Mouse (Mus musculus): ENCODE measurements around the gene Gm5414.

Gm5414 gene

DNA sequence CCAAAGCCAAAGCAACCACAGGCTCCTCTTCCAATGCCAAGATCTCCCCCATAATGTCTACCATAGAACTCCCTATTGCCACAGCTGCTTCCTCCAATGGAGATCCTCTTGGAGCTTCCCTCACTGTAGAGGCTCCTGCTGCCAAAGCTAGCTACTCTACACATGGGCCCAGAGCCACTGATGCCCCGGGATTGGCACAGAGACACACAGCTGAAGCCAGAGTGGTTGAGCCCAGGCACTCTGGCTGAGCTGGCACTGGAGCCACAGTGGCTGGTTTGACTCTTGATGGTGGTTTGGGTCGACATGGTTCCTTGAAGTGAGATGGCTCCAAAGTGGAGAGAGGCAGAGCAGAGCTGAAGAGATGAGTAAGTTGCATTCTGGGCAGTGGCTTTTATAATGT lies at the start of gene Gm5414:
Gm5414 (minus strand) TSS at position 305 of the 400 bp plus-strand sequence.
- DNase-seq (ENCODE audit: low spot score in 2 of 2) = no peak

DNA sequence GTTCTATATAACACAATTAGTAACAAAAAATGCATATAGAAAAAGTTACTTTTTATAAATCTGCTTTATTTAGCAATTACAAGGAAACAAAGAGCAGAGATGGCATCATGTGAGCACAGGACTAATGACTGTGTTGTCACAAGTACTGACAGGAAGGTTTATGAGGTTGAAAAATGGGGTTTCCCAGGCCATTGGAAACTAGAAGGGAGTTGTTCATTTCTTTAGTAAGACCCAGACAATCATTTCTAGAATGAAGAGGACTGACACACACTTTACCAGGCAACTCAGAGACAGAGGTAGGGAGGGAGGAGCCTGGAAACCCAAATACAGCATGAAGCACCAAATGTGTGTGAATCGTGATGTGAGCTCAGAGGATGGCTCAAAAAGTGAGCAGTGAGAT lies 48.0 kb upstream of the Gm5414 start:
- no peak for DNase-seq (ENCODE audit: low spot score in 2 of 2)

DNA sequence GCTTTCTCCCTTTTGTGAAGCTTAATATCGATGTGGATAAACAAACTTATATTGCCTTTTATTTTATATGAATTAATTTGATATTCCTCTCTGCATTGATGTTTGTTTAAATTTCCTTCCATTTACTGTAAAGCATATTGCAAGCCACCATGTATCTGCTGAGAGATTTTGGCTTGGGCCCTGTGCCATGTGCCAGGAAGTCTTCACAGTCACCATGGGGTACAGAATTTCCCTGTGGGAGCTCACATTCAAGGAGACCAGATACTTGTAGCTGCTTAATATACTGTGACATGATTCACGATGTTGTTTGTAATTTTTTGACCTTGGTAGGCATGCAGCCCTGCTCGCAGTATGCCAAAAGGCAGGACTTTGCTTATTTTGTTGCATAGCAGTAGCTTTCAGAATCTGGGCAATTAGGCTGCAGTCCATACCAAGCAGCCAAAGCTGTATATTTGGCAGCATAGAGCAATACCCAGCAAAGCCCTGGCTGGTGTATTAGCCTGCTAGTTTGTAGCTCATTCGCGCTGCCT lies 24.8 kb upstream of the Gm5414 start:
- DNase-seq (ENCODE audit: low spot score in 2 of 2) = no peak

DNA sequence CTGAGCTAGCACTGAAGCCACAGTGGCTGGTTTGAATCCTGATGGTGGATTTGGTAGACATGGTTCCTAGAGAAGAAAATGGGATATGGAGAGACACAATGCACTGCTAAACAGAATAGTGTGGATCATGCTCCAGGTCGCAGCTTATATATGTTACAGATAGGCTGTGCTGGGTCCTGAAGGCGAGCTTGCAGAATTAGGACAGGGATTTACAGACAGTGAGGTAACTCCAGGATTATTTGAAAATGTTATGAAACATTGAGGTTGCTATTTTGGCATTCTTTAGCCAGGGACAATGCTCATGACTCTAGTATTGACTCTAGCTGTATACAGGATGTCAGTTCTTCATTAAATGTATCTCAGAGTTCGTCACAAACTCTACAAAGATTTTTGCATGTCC lies 19.3 kb upstream of the Gm5414 start, which contains the start of gene Gm5478:
Gm5478 (minus strand) TSS at position 101 of the 400 bp plus-strand sequence.
- no peak for DNase-seq (ENCODE audit: low spot score in 2 of 2)

DNA sequence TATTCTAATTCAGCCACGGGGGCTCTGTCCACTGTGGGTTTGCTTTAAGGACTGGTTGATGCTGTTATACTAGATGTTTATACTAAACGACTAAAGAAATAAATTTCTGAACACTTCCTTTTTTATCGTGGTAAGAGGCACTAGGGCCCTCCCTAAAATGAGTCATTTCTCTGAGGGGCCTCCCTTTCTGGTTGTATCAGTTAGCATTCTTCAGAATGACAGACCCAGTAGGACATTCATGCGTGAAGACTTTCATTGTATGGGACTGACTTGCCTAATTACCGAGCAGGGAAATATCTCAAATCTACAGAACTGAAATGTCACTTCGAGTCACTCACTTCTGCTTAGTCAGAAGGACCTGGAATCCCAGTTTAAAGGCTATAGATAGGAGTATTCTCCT lies 28.9 kb downstream of the Gm5414 start:
- no peak for DNase-seq (ENCODE audit: low spot score in 2 of 2)

DNA sequence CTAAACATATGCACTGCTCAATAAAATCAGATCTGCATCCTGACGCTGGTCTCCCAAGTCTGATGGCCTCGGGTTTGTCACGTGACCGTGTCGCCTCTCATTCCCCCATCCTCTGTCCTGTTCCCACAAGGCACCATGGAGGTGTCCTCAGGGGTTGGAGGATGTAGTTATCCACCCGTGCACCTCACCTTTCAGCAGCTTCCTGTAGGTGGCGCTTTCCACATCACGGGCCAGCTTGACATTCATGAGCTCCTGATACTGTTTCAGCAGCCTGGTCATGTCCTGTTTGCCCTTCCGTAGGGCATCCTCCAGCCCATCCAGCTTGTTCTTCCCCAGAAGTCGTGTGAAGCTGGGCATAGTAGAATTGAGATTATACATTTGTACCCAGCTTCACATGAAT lies 39.8 kb downstream of the Gm5414 start:
- DNase-seq (ENCODE audit: low spot score in 2 of 2) = no peak

DNA sequence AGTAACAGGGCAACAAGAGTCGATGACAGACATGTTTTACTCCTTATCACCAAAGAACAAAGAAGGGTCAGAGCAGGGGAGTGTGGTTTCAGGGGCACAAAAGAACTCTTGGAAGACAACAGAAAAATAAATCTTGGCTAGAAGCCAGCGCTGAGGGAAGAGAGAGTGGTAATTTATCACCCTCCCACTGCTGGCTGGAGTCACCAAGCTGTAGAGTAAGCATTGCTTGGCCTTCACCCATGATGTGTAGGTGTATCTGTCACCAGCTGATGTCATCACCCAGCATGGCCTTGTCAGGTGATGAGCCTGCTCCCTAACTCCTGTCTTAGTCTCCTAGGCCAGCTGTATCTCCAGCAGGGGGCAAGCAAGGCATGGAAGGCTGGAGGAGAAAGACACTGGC lies 43.5 kb downstream of the Gm5414 start:
- no peak for DNase-seq (ENCODE audit: low spot score in 2 of 2)

DNA sequence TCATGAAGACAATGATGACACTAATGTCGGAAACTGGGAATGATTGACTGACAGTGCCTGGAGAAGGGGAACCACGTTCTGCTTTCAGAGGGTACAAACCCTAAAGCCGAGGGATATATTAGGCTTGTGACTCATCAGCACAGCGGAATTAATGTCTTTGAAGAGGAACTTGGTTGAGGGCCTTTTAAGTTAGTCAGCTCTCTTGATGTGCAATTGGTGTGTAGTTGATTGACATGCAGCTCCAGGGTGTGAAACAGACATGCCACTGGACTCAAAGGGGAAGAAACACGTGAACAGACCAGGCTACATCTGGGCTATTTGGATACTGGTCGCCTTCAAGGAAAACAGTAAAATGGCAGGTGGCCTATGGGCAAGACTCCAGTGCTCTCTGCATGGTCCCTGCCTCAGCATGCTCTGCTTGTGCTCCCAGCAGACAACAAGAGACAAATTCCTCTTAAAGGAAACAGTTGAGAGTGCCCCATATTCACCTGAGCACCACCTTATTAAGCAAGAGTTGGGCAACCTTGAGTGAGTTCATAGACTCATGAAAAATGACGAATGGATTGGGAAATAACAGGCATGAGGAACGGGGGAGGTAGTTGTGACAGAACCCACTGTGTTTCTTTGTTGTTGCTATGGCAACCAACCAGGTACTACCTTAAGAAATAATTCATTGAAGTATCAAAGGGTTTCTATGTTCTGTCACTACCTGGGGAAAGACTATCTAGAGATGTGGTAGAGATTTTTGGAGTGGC lies 44.6 kb downstream of the Gm5414 start:
- no peak for DNase-seq (ENCODE audit: low spot score in 2 of 2)

DNA sequence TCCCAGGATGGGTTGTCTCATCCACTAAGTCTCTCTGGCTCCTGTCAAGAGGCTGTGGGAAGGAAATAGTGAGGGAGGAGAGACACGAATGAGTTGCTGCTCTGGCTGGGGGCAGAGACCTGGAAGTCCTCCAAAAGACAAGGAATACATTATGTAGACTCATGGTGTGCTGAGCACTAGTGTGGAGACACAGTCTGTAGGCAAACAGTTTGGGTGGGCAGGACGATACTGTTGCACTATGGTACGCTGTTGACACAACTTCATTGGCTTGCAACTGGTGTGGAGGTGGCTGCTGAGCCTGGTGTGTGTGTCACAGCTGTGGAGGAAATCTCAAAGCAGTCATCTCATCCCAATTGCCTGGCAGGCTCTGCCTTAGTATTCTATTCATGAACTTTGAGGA lies 46.3 kb downstream of the Gm5414 start:
- no peak for DNase-seq (ENCODE audit: low spot score in 2 of 2)

DNA sequence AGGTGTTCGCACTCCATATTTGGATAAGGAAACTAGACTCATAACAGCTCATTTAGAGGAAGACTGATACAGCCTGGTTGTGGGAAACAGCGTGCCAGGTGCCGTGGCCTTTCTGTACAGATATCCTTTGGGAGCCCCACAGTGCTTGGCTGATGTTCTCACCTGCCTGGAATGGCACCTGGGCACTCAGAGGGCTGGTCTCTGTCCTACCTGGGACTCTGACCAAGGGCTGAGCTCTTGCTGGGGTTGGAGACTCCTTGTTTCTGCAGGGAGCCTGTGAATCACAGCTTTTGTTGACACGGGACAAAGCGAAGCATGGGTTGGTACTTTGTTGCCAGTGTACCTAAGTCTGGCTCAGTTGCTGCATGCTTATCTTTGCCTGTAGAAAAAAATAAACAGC lies 52.5 kb downstream of the Gm5414 start:
- DNase-seq (ENCODE audit: low spot score in 2 of 2) = no peak
